Mouse (Mus musculus) thymus, adult 2 months (tissue): ENCODE results near the gene Syngr2.

ENCODE experiments used
- CTCF ChIP-seq: fragments of 200-500 bp; IDR thresholded peaks from 2 replicates; pipeline ENCODE4 v1.5.1; 2012; ENCODE audit warnings: mild to moderate bottlenecking, control low read depth, low read length, moderate library complexity, borderline replicate concordance; ENCODE audit not compliant: control insufficient read depth, poor library complexity, insufficient read depth; ENCODE audit errors: extremely low read depth
- POLR2A ChIP-seq: fragments of 200-500 bp; IDR thresholded peaks from 2 replicates; pipeline ENCODE4 v1.6.1; 2012; ENCODE audit warnings: mild to moderate bottlenecking, low read length, control low read depth, moderate library complexity; ENCODE audit not compliant: control insufficient read depth, poor library complexity, insufficient read depth; ENCODE audit errors: extremely low read depth

GRCm38 (mm10) chr11:117839021-117839420 is 29.6 kb downstream of the Syngr2 start:
- no peak for TF ChIP-seq CTCF
- no peak for TF ChIP-seq POLR2A
